Mouse (Mus musculus): ENCODE data around the gene Gm14444. TPM values are rescaled to one million over a fixed set of nuclear protein-coding genes. Genes with fewer than 3 reads are reported as not detected.
"Not testable (repeated sequence)": the region's sequence is repeated elsewhere in the genome, so short reads cannot be mapped to it uniquely, and the experiment has no call there.

Gm14444 gene
- total RNA-seq (2012; rRNA removed) (8.1 and 9.2 TPM in 2 replicates), total RNA-seq (2014; rRNA removed) (22.5 and 26.3 TPM in 2 replicates), polyA plus RNA-seq (2012; ENCODE audit: insufficient read length, low read depth) (8.6 and 10.8 TPM in 2 replicates)

GRCm38 (mm10) chr2:175010022-175010421, at the start of gene Gm14444:
Gm14444 (plus strand) TSS chr2:175010241.
- Histone ChIP-seq H3K4me3 (replicated peaks in 1 of 3; ENCODE audit: low read depth in 2 of 3, low read length in 2 of 3, poor library complexity in 1 of 3) (peak within 1 kb of the TSS in 2 of 3 experiments; percentile 26 to 28), H3K9ac (ENCODE audit: insufficient read depth, low read depth) (peak within 1 kb of the TSS; percentile 32; the same call in 1 of the 2 replicates)
- in situ Hi-C loops (cut with MboI; ENCODE audit: low pct_ligation_motif_present, low pct_unique_long_range_greater_than_20kb, low sequenced_read_pairs); H3K36me3 ChIP-seq (replicated peaks in 1 of 2; ENCODE audit: control insufficient read depth in 1 of 2, insufficient read depth in 1 of 2, low read length in 1 of 2); H3K27ac ChIP-seq (ENCODE audit: insufficient read depth, low read depth); dilution Hi-C loops (cut with MboI; ENCODE audit: extremely low pct_ligation_motif_present, extremely low pct_unique_long_range_greater_than_20kb, low sequenced_read_pairs); H3K9me3 ChIP-seq (replicated peaks; ENCODE audit: low read length); H3K79me2 ChIP-seq (replicated peaks; ENCODE audit: control insufficient read depth, extremely low read depth, insufficient read depth, poor library complexity, severe bottlenecking); H3K4me2 ChIP-seq (ENCODE audit: insufficient read depth, low read depth, poor library complexity, severe bottlenecking); H3K27me3 ChIP-seq (replicated peaks); H3K4me1 ChIP-seq (ENCODE audit: control insufficient read depth in 1 of 2, insufficient read depth in 2 of 2): not testable (repeated sequence)
- TF ChIP-seq ELF1 (IDR thresholded peaks at IDR 0.05; ENCODE audit: low read depth, low read length): peak; percentile 31; the same call in 1 of the 2 replicates
- DNase-seq (ENCODE audit: extremely low read depth): peak; percentile 44

- H3K79me2 ChIP-seq (replicated peaks; ENCODE audit: control insufficient read depth, extremely low read depth, insufficient read depth, poor library complexity, severe bottlenecking); dilution Hi-C loops (cut with MboI; ENCODE audit: extremely low pct_ligation_motif_present, extremely low pct_unique_long_range_greater_than_20kb, low sequenced_read_pairs): not testable (repeated sequence)
Observed at GRCm38 (mm10) chr2:174965466-174965865, 44.6 kb upstream of the Gm14444 start.

GRCm38 (mm10) chr2:175044268-175044667, 34.2 kb downstream of the Gm14444 start:
- H3K9ac ChIP-seq (ENCODE audit: insufficient read depth, low read depth); H3K4me1 ChIP-seq (ENCODE audit: control insufficient read depth in 1 of 2, insufficient read depth in 2 of 2); H3K9me3 ChIP-seq (replicated peaks; ENCODE audit: low read length); dilution Hi-C loops (cut with MboI; ENCODE audit: extremely low pct_ligation_motif_present, extremely low pct_unique_long_range_greater_than_20kb, low sequenced_read_pairs); in situ Hi-C loops (cut with MboI; ENCODE audit: low pct_ligation_motif_present, low pct_unique_long_range_greater_than_20kb, low sequenced_read_pairs); H3K36me3 ChIP-seq (replicated peaks in 1 of 2; ENCODE audit: control insufficient read depth in 1 of 2, insufficient read depth in 1 of 2, low read length in 1 of 2); H3K27me3 ChIP-seq (replicated peaks); H3K79me2 ChIP-seq (replicated peaks; ENCODE audit: control insufficient read depth, extremely low read depth, insufficient read depth, poor library complexity, severe bottlenecking); H3K27ac ChIP-seq (ENCODE audit: insufficient read depth, low read depth); H3K4me2 ChIP-seq (ENCODE audit: insufficient read depth, low read depth, poor library complexity, severe bottlenecking); H3K4me3 ChIP-seq (replicated peaks in 1 of 3; ENCODE audit: low read depth in 2 of 3, low read length in 2 of 3, poor library complexity in 1 of 3); DNase-seq (ENCODE audit: extremely low read depth): not testable (repeated sequence)

More at GRCm38 (mm10) chr2:174965466-174965865, 44.6 kb upstream of the Gm14444 start:
- in situ Hi-C loops (cut with MboI; ENCODE audit: low pct_ligation_motif_present, low pct_unique_long_range_greater_than_20kb, low sequenced_read_pairs); H3K4me2 ChIP-seq (ENCODE audit: insufficient read depth, low read depth, poor library complexity, severe bottlenecking); H3K9ac ChIP-seq (ENCODE audit: insufficient read depth, low read depth); H3K27ac ChIP-seq (ENCODE audit: insufficient read depth, low read depth); DNase-seq (ENCODE audit: extremely low read depth); H3K4me3 ChIP-seq (replicated peaks in 1 of 3; ENCODE audit: low read depth in 2 of 3, low read length in 2 of 3, poor library complexity in 1 of 3); H3K36me3 ChIP-seq (replicated peaks in 1 of 2; ENCODE audit: control insufficient read depth in 1 of 2, insufficient read depth in 1 of 2, low read length in 1 of 2); H3K4me1 ChIP-seq (ENCODE audit: control insufficient read depth in 1 of 2, insufficient read depth in 2 of 2); H3K9me3 ChIP-seq (replicated peaks; ENCODE audit: low read length); H3K27me3 ChIP-seq (replicated peaks): not testable (repeated sequence)

- H3K9ac ChIP-seq (ENCODE audit: insufficient read depth, low read depth); H3K4me2 ChIP-seq (ENCODE audit: insufficient read depth, low read depth, poor library complexity, severe bottlenecking); H3K4me1 ChIP-seq (ENCODE audit: control insufficient read depth in 1 of 2, insufficient read depth in 2 of 2); H3K27me3 ChIP-seq (replicated peaks); H3K36me3 ChIP-seq (replicated peaks in 1 of 2; ENCODE audit: control insufficient read depth in 1 of 2, insufficient read depth in 1 of 2, low read length in 1 of 2); H3K27ac ChIP-seq (ENCODE audit: insufficient read depth, low read depth); H3K9me3 ChIP-seq (replicated peaks; ENCODE audit: low read length); H3K4me3 ChIP-seq (replicated peaks in 1 of 3; ENCODE audit: low read depth in 2 of 3, low read length in 2 of 3, poor library complexity in 1 of 3); H3K79me2 ChIP-seq (replicated peaks; ENCODE audit: control insufficient read depth, extremely low read depth, insufficient read depth, poor library complexity, severe bottlenecking); dilution Hi-C loops (cut with MboI; ENCODE audit: extremely low pct_ligation_motif_present, extremely low pct_unique_long_range_greater_than_20kb, low sequenced_read_pairs); in situ Hi-C loops (cut with MboI; ENCODE audit: low pct_ligation_motif_present, low pct_unique_long_range_greater_than_20kb, low sequenced_read_pairs): not testable (repeated sequence)
- peak; percentile 0 for DNase-seq (ENCODE audit: extremely low read depth)
Observed at GRCm38 (mm10) chr2:175067681-175068261, 57.7 kb downstream of the Gm14444 start, which contains the start of gene Gm14393. Gm14393 (minus strand) TSS chr2:175067781.

Other genes with a start within 250 kb of the Gm14444 start
- gene Edn3, start 249.6 kb upstream of the Gm14444 start, total RNA-seq (2012; rRNA removed): not detected in 2 replicates
- gene Edn3, start 249.6 kb upstream of the Gm14444 start, total RNA-seq (2014; rRNA removed): not detected in 2 replicates
- gene Edn3, start 249.6 kb upstream of the Gm14444 start, polyA plus RNA-seq (2012; ENCODE audit: insufficient read length, low read depth): not detected in 2 replicates
- gene Gm14393, start 57.5 kb downstream of the Gm14444 start, total RNA-seq (2012; rRNA removed): 1.6 and 2.0 TPM in 2 replicates
- gene Gm14393, start 57.5 kb downstream of the Gm14444 start, total RNA-seq (2014; rRNA removed): 4.0 and 7.2 TPM in 2 replicates
- gene Gm14393, start 57.5 kb downstream of the Gm14444 start, polyA plus RNA-seq (2012; ENCODE audit: insufficient read length, low read depth): 2.2 and 3.2 TPM in 2 replicates
- gene Gm14399, start 131.8 kb downstream of the Gm14444 start, total RNA-seq (2012; rRNA removed): 6.5 and 6.9 TPM in 2 replicates
- 16.5 and 18.3 TPM in 2 replicates for gene Gm14399, start 131.8 kb downstream of the Gm14444 start, total RNA-seq (2014; rRNA removed)
- 6.6 and 6.7 TPM in 2 replicates for gene Gm14399, start 131.8 kb downstream of the Gm14444 start, polyA plus RNA-seq (2012; ENCODE audit: insufficient read length, low read depth)
- 2.9 and 3.1 TPM in 2 replicates for gene Gm14443, start 165.6 kb downstream of the Gm14444 start, total RNA-seq (2012; rRNA removed)
- 2.7 and 3.0 TPM in 2 replicates for gene Gm14443, start 165.6 kb downstream of the Gm14444 start, total RNA-seq (2014; rRNA removed)
- gene Gm14443, start 165.6 kb downstream of the Gm14444 start, polyA plus RNA-seq (2012; ENCODE audit: insufficient read length, low read depth): 1.9 and 2.0 TPM in 2 replicates
- gene Gm14391, start 196.7 kb downstream of the Gm14444 start, total RNA-seq (2012; rRNA removed): 13.4 and 13.5 TPM in 2 replicates
- 14.3 and 15.4 TPM in 2 replicates for gene Gm14391, start 196.7 kb downstream of the Gm14444 start, total RNA-seq (2014; rRNA removed)
- 11.3 and 15.2 TPM in 2 replicates for gene Gm14391, start 196.7 kb downstream of the Gm14444 start, polyA plus RNA-seq (2012; ENCODE audit: insufficient read length, low read depth)